Mouse (Mus musculus): ENCODE measurements around the gene Cttnbp2. TPM values are rescaled to one million over a fixed set of nuclear protein-coding genes. Genes with fewer than 3 reads are reported as not detected.

Cttnbp2 gene
- polyA plus RNA-seq, 1 experiment, result 1.2 TPM

GRCm38 (mm10) chr6:18374744-18375143 is 139.9 kb downstream of the Cttnbp2 start:
- no peak for TF ChIP-seq CTCF (IDR thresholded peaks at IDR 0.05; ENCODE audit: control insufficient read depth, insufficient read depth, insufficient replicate concordance, low read depth, low read length)
- TF ChIP-seq POLR2A (IDR thresholded peaks at IDR 0.05; ENCODE audit: control insufficient read depth, low read depth, low read length), result no peak

GRCm38 (mm10) chr6:18373652-18374051 is 141.0 kb downstream of the Cttnbp2 start:
- Histone ChIP-seq H3K27me3 (ENCODE audit: control insufficient read depth, insufficient read depth, low read length) (no peaks in the 10 kb centered on the region), H3K27ac (ENCODE audit: control insufficient read depth, insufficient read depth, low read depth, low read length) (no peak overlapping the region), H3K4me1 (ENCODE audit: control insufficient read depth, insufficient read depth, low read length) (no peaks in the 10 kb centered on the region), H3K36me3 (ENCODE audit: control insufficient read depth, insufficient read depth, low read length) (no peaks in the 10 kb centered on the region), H3K4me3 (ENCODE audit: control insufficient read depth, low read depth, low read length) (no peak overlapping the region)
- TF ChIP-seq POLR2A (IDR thresholded peaks at IDR 0.05; ENCODE audit: control insufficient read depth, low read depth, low read length) (no peak), CTCF (IDR thresholded peaks at IDR 0.05; ENCODE audit: control insufficient read depth, insufficient read depth, insufficient replicate concordance, low read depth, low read length) (no peak)

More at GRCm38 (mm10) chr6:18374744-18375143, 139.9 kb downstream of the Cttnbp2 start:
- H3K4me3 ChIP-seq (ENCODE audit: control insufficient read depth, low read depth, low read length), result no peak overlapping the region
- no peak overlapping the region for H3K27ac ChIP-seq (ENCODE audit: control insufficient read depth, insufficient read depth, low read depth, low read length)
- no peaks in the 10 kb centered on the region for H3K27me3 ChIP-seq (ENCODE audit: control insufficient read depth, insufficient read depth, low read length)
- no peaks in the 10 kb centered on the region for H3K36me3 ChIP-seq (ENCODE audit: control insufficient read depth, insufficient read depth, low read length)
- no peaks in the 10 kb centered on the region for H3K4me1 ChIP-seq (ENCODE audit: control insufficient read depth, insufficient read depth, low read length)

- Histone ChIP-seq H3K27me3 (ENCODE audit: control insufficient read depth, insufficient read depth, low read length) (no peaks in the 10 kb centered on the region), H3K4me3 (ENCODE audit: control insufficient read depth, low read depth, low read length) (no peak overlapping the region), H3K36me3 (ENCODE audit: control insufficient read depth, insufficient read depth, low read length) (no peaks in the 10 kb centered on the region), H3K4me1 (ENCODE audit: control insufficient read depth, insufficient read depth, low read length) (no peaks in the 10 kb centered on the region), H3K27ac (ENCODE audit: control insufficient read depth, insufficient read depth, low read depth, low read length) (no peak overlapping the region)
- TF ChIP-seq CTCF (IDR thresholded peaks at IDR 0.05; ENCODE audit: control insufficient read depth, insufficient read depth, insufficient replicate concordance, low read depth, low read length) (peak; percentile 57), POLR2A (IDR thresholded peaks at IDR 0.05; ENCODE audit: control insufficient read depth, low read depth, low read length) (no peak)
Measured at GRCm38 (mm10) chr6:18372447-18373228, 142.0 kb downstream of the Cttnbp2 start.

GRCm38 (mm10) chr6:18369723-18370122 is 144.9 kb downstream of the Cttnbp2 start:
- Histone ChIP-seq H3K27ac (ENCODE audit: control insufficient read depth, insufficient read depth, low read depth, low read length) (no peak overlapping the region), H3K4me3 (ENCODE audit: control insufficient read depth, low read depth, low read length) (no peak overlapping the region), H3K36me3 (ENCODE audit: control insufficient read depth, insufficient read depth, low read length) (no peaks in the 10 kb centered on the region), H3K4me1 (ENCODE audit: control insufficient read depth, insufficient read depth, low read length) (no peaks in the 10 kb centered on the region), H3K27me3 (ENCODE audit: control insufficient read depth, insufficient read depth, low read length) (no peaks in the 10 kb centered on the region)
- TF ChIP-seq POLR2A (IDR thresholded peaks at IDR 0.05; ENCODE audit: control insufficient read depth, low read depth, low read length), result no peak
- no peak for TF ChIP-seq CTCF (IDR thresholded peaks at IDR 0.05; ENCODE audit: control insufficient read depth, insufficient read depth, insufficient replicate concordance, low read depth, low read length)

- no peaks in the 10 kb centered on the region for H3K27me3 ChIP-seq (ENCODE audit: control insufficient read depth, insufficient read depth, low read length)
- TF ChIP-seq CTCF (IDR thresholded peaks at IDR 0.05; ENCODE audit: control insufficient read depth, insufficient read depth, insufficient replicate concordance, low read depth, low read length), result no peak
- TF ChIP-seq POLR2A (IDR thresholded peaks at IDR 0.05; ENCODE audit: control insufficient read depth, low read depth, low read length), result no peak
- H3K4me3 ChIP-seq (ENCODE audit: control insufficient read depth, low read depth, low read length), result no peak overlapping the region
- no peaks in the 10 kb centered on the region for H3K36me3 ChIP-seq (ENCODE audit: control insufficient read depth, insufficient read depth, low read length)
- H3K27ac ChIP-seq (ENCODE audit: control insufficient read depth, insufficient read depth, low read depth, low read length), result no peak overlapping the region
- H3K4me1 ChIP-seq (ENCODE audit: control insufficient read depth, insufficient read depth, low read length), result no peaks in the 10 kb centered on the region
Measured at GRCm38 (mm10) chr6:18369054-18369453, 145.6 kb downstream of the Cttnbp2 start.

GRCm38 (mm10) chr6:18362232-18362631 is 152.4 kb downstream of the Cttnbp2 start:
- no peaks in the 10 kb centered on the region for H3K36me3 ChIP-seq (ENCODE audit: control insufficient read depth, insufficient read depth, low read length)
- H3K4me1 ChIP-seq (ENCODE audit: control insufficient read depth, insufficient read depth, low read length), result no peaks in the 10 kb centered on the region
- no peak overlapping the region for H3K4me3 ChIP-seq (ENCODE audit: control insufficient read depth, low read depth, low read length)
- no peak overlapping the region for H3K27ac ChIP-seq (ENCODE audit: control insufficient read depth, insufficient read depth, low read depth, low read length)
- no peaks in the 10 kb centered on the region for H3K27me3 ChIP-seq (ENCODE audit: control insufficient read depth, insufficient read depth, low read length)
- TF ChIP-seq CTCF (IDR thresholded peaks at IDR 0.05; ENCODE audit: control insufficient read depth, insufficient read depth, insufficient replicate concordance, low read depth, low read length) (no peak), POLR2A (IDR thresholded peaks at IDR 0.05; ENCODE audit: control insufficient read depth, low read depth, low read length) (no peak)

GRCm38 (mm10) chr6:18360955-18361354 is 153.7 kb downstream of the Cttnbp2 start:
- H3K27me3 ChIP-seq (ENCODE audit: control insufficient read depth, insufficient read depth, low read length), result no peaks in the 10 kb centered on the region
- no peaks in the 10 kb centered on the region for H3K4me1 ChIP-seq (ENCODE audit: control insufficient read depth, insufficient read depth, low read length)
- H3K4me3 ChIP-seq (ENCODE audit: control insufficient read depth, low read depth, low read length), result no peak overlapping the region
- H3K27ac ChIP-seq (ENCODE audit: control insufficient read depth, insufficient read depth, low read depth, low read length), result no peak overlapping the region
- TF ChIP-seq CTCF (IDR thresholded peaks at IDR 0.05; ENCODE audit: control insufficient read depth, insufficient read depth, insufficient replicate concordance, low read depth, low read length), result no peak
- no peak for TF ChIP-seq POLR2A (IDR thresholded peaks at IDR 0.05; ENCODE audit: control insufficient read depth, low read depth, low read length)
- H3K36me3 ChIP-seq (ENCODE audit: control insufficient read depth, insufficient read depth, low read length), result no peaks in the 10 kb centered on the region

All from testis, adult 2 months (tissue).